Mouse (Mus musculus): ENCODE results near the gene Pdf. TPM values are rescaled to one million over a fixed set of nuclear protein-coding genes. Genes with fewer than 3 reads are reported as not detected.

Gene Pdf
- polyA plus RNA-seq, 1 experiment, result 39.5 TPM

GRCm38 (mm10) chr8:107085358-107085757 is 36.9 kb upstream of the Pdf start:
- Histone ChIP-seq H3K4me1 (ENCODE audit: control insufficient read depth, insufficient read depth, low read length) (no peaks in the 10 kb centered on the region), H3K27me3 (replicated peaks; ENCODE audit: control insufficient read depth, insufficient read depth, low read length) (no peaks in the 10 kb centered on the region), H3K4me3 (ENCODE audit: insufficient read depth, low read depth, low read length) (no peak overlapping the region), H3K27ac (ENCODE audit: insufficient read depth, low read depth, low read length) (no peak overlapping the region), H3K36me3 (ENCODE audit: control insufficient read depth, insufficient read depth, low read length) (peaks cover 2% of the 10 kb centered on the region)
- no peak for DNase-seq
- 98% methylated on average over 17 of the region's 17 CpGs for WGBS
- TF ChIP-seq CTCF (conservative IDR thresholded peaks at IDR 0.05; ENCODE audit: insufficient read depth, insufficient read length, low read depth, low read length) (peak; percentile 32; the same call in 1 of the 2 replicates), POLR2A (IDR thresholded peaks at IDR 0.05; ENCODE audit: low read depth, low read length) (no peak)

GRCm38 (mm10) chr8:107076239-107076888 is 27.9 kb upstream of the Pdf start:
- TF ChIP-seq CTCF (conservative IDR thresholded peaks at IDR 0.05; ENCODE audit: insufficient read depth, insufficient read length, low read depth, low read length) (no peak), POLR2A (IDR thresholded peaks at IDR 0.05; ENCODE audit: low read depth, low read length) (no peak)
- Histone ChIP-seq H3K4me3 (ENCODE audit: insufficient read depth, low read depth, low read length) (no peak overlapping the region), H3K27ac (ENCODE audit: insufficient read depth, low read depth, low read length) (no peak overlapping the region), H3K27me3 (replicated peaks; ENCODE audit: control insufficient read depth, insufficient read depth, low read length) (no peaks in the 10 kb centered on the region), H3K4me1 (ENCODE audit: control insufficient read depth, insufficient read depth, low read length) (no peaks in the 10 kb centered on the region), H3K36me3 (ENCODE audit: control insufficient read depth, insufficient read depth, low read length) (peaks cover 4% of the 10 kb centered on the region)
- no peak for DNase-seq
- 87% methylated on average over 7 of the region's 7 CpGs for WGBS

GRCm38 (mm10) chr8:107074128-107074527 is 25.7 kb upstream of the Pdf start:
- Histone ChIP-seq H3K36me3 (ENCODE audit: control insufficient read depth, insufficient read depth, low read length) (peaks cover 2% of the 10 kb centered on the region; the same call in 1 of the 2 replicates), H3K4me3 (ENCODE audit: insufficient read depth, low read depth, low read length) (no peak overlapping the region), H3K27ac (ENCODE audit: insufficient read depth, low read depth, low read length) (no peak overlapping the region), H3K4me1 (ENCODE audit: control insufficient read depth, insufficient read depth, low read length) (no peaks in the 10 kb centered on the region), H3K27me3 (replicated peaks; ENCODE audit: control insufficient read depth, insufficient read depth, low read length) (no peaks in the 10 kb centered on the region)
- WGBS, result 84% methylated on average over 1 of the region's 1 CpGs
- no peak for DNase-seq
- no peak for TF ChIP-seq POLR2A (IDR thresholded peaks at IDR 0.05; ENCODE audit: low read depth, low read length)
- TF ChIP-seq CTCF (conservative IDR thresholded peaks at IDR 0.05; ENCODE audit: insufficient read depth, insufficient read length, low read depth, low read length), result no peak

DNA sequence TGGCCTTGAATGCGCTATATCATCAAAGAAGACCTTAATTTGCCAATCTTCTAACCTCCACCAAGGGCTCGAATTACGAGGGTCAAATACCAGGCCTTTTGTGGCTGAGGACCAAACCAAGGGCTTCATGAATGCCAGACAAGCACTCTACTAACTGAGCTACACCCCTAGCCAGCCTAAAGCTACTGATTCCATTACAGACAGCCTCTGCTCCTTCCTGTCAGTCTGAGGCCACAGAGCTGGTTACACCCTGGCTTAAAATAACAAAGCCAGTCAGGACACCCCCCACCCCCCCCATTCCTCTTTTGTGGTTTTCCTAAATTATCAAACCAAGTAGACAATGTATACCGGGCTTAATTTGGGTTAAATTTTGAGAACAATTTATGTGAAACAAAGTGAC is 25.3 kb upstream of the Pdf start:
- DNase-seq, result no peak
- 81% methylated on average over 4 of the region's 4 CpGs for WGBS
- Histone ChIP-seq H3K27me3 (replicated peaks; ENCODE audit: control insufficient read depth, insufficient read depth, low read length) (no peaks in the 10 kb centered on the region), H3K4me3 (ENCODE audit: insufficient read depth, low read depth, low read length) (no peak overlapping the region), H3K27ac (ENCODE audit: insufficient read depth, low read depth, low read length) (no peak overlapping the region), H3K4me1 (ENCODE audit: control insufficient read depth, insufficient read depth, low read length) (no peaks in the 10 kb centered on the region), H3K36me3 (ENCODE audit: control insufficient read depth, insufficient read depth, low read length) (peaks cover 2% of the 10 kb centered on the region; the same call in 1 of the 2 replicates)
- TF ChIP-seq CTCF (conservative IDR thresholded peaks at IDR 0.05; ENCODE audit: insufficient read depth, insufficient read length, low read depth, low read length), result no peak
- no peak for TF ChIP-seq POLR2A (IDR thresholded peaks at IDR 0.05; ENCODE audit: low read depth, low read length)

GRCm38 (mm10) chr8:107065511-107066496 is 17.4 kb upstream of the Pdf start, which contains the start of gene Tmed6:
Gene Tmed6, minus strand, starts transcription at chr8:107065644.
- Histone ChIP-seq H3K4me3 (ENCODE audit: insufficient read depth, low read depth, low read length) (no peak within 1 kb of the TSS), H3K27me3 (replicated peaks; ENCODE audit: control insufficient read depth, insufficient read depth, low read length) (no peaks in the 10 kb centered on the region), H3K27ac (ENCODE audit: insufficient read depth, low read depth, low read length) (peak within 1 kb of the TSS; percentile 18), H3K4me1 (ENCODE audit: control insufficient read depth, insufficient read depth, low read length) (peaks cover 6% of the 10 kb centered on the region; the same call in 1 of the 2 replicates), H3K36me3 (ENCODE audit: control insufficient read depth, insufficient read depth, low read length) (no peaks in the 10 kb centered on the region)
- TF ChIP-seq CTCF (conservative IDR thresholded peaks at IDR 0.05; ENCODE audit: insufficient read depth, insufficient read length, low read depth, low read length) (no peak), POLR2A (IDR thresholded peaks at IDR 0.05; ENCODE audit: low read depth, low read length) (no peak)
- peak; percentile 93 for DNase-seq
- WGBS, result 42% methylated on average over 17 of the region's 17 CpGs

DNA sequence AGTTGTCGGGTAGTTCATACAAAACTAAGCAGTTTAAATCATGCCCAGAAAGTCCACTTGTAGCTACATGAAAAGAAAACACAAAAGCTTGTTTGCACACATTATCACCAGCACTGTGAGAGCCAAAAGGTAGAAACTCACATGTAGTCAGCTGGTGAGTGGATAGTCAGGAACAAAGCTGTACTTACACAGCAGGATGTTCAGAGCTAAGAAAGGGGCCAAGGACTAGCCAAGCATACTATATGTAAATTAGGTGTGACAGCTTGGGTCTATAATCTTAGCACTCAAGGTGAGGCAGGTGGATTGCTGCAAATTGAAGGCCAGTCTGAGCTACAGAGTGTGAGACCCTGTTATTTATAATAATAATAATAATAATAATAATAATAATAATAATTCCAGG is 14.2 kb upstream of the Pdf start:
- WGBS, result 91% methylated on average over 1 of the region's 1 CpGs
- no peak overlapping the region for H3K27ac ChIP-seq (ENCODE audit: insufficient read depth, low read depth, low read length)
- H3K27me3 ChIP-seq (replicated peaks; ENCODE audit: control insufficient read depth, insufficient read depth, low read length), result no peaks in the 10 kb centered on the region

DNA sequence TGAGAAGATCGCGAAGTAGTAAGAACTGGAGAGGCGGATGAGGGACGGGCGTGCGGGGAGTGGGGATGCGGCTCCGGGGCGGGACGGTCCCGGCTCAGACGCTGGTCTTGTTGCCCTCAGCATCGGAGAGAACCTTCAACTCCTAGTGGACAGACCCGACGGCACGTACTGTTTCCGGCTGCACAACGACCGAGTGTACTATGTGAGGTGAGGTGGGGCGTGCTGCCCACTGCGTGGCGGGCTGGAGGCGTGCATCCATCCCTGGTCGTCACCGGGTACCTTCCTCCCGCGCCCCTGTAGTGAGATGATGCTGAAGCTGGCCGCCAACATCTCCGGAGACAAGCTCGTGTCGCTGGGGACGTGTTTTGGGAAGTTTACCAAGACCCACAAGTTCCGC is 8.6 kb upstream of the Pdf start:
- no peak for DNase-seq
- Histone ChIP-seq H3K4me3 (ENCODE audit: insufficient read depth, low read depth, low read length) (peak overlapping the region; percentile 89), H3K27me3 (replicated peaks; ENCODE audit: control insufficient read depth, insufficient read depth, low read length) (no peaks in the 10 kb centered on the region), H3K27ac (ENCODE audit: insufficient read depth, low read depth, low read length) (no peak overlapping the region), H3K36me3 (ENCODE audit: control insufficient read depth, insufficient read depth, low read length) (no peaks in the 10 kb centered on the region), H3K4me1 (ENCODE audit: control insufficient read depth, insufficient read depth, low read length) (peaks cover 3% of the 10 kb centered on the region; the same call in 1 of the 2 replicates)
- TF ChIP-seq POLR2A (IDR thresholded peaks at IDR 0.05; ENCODE audit: low read depth, low read length) (no peak), CTCF (conservative IDR thresholded peaks at IDR 0.05; ENCODE audit: insufficient read depth, insufficient read length, low read depth, low read length) (no peak)
- under 1% methylated on average over 33 of the region's 33 CpGs for WGBS

More for the DNA sequence above, 14.2 kb upstream of the Pdf start:
- Histone ChIP-seq H3K36me3 (ENCODE audit: control insufficient read depth, insufficient read depth, low read length) (no peaks in the 10 kb centered on the region), H3K4me3 (ENCODE audit: insufficient read depth, low read depth, low read length) (no peak overlapping the region), H3K4me1 (ENCODE audit: control insufficient read depth, insufficient read depth, low read length) (peaks cover 6% of the 10 kb centered on the region; the same call in 1 of the 2 replicates)
- DNase-seq, result no peak
- TF ChIP-seq POLR2A (IDR thresholded peaks at IDR 0.05; ENCODE audit: low read depth, low read length) (no peak), CTCF (conservative IDR thresholded peaks at IDR 0.05; ENCODE audit: insufficient read depth, insufficient read length, low read depth, low read length) (no peak)

All from kidney, adult 2 months (tissue).